ENCODE assay signal across 8 mouse cellular contexts in the genomic region with DNA sequence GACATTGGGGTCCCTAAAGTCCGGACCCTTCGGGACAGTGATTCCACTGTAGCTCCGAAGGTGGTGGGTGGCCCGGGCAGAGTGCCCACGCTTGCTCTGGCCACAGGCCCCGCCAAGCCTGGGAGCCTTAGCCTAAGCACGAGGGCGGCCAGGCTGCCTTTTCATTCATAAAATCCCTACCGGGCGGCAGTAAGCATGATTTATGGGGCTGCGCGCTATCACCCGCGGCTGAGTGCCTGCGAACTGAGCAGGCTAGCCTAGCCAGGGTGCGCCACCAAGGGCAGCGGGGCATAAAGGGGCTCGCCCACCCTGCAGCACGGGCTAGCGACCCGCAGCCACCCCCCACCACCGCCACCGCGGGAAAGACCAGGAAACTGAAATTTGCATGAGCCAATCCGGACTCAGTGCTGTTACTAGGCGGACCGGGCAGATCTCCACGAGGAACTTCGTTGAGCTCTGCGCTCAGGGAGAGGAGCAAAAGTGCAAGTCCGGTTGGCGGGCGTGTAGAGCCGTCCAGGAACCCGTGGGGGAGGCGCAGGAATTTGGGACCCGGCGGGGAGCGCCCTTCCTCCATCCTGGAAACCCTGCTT. TPM values are rescaled to one million over a fixed set of nuclear protein-coding genes. Genes with fewer than 3 reads are reported as not detected.
DNase-seq lines count a peak whose midpoint lies in the region; ATAC-seq and TF ChIP-seq lines count a peak whose summit lies in the region.

No protein-coding gene starts in this region.

- DNase-seq in B cell, adult 2 months, result peak; percentile 62 to 63
- peak; percentile 94 for DNase-seq in adrenal gland, postnatal 14 days
- DNase-seq in forebrain, embryonic 14.5 days (ENCODE audit: low spot score), result peak; percentile 92
- DNase-seq in heart, postnatal 0 days (ENCODE audit: low spot score), result peak; percentile 95
- peak; percentile 91 to 94 for DNase-seq in kidney, postnatal 36 days
- DNase-seq in ovary, postnatal 10 days (ENCODE audit: low spot score), result peak; percentile 66
- DNase-seq in thymus, postnatal 4 days, result peak; percentile 64

- no peak for TF ChIP-seq CTCF in heart, postnatal 0 days (IDR thresholded peaks at IDR 0.05; ENCODE audit: low read depth)

- H3K9ac ChIP-seq in forebrain, embryonic 14.5 days (ENCODE audit: low read length), result peak overlapping the region; percentile 54; the same call in 1 of the 2 replicates
- H3K9ac ChIP-seq in heart, postnatal 0 days (replicated peaks; ENCODE audit: low read depth, low read length), result peak overlapping the region; percentile 62
- H3K9ac ChIP-seq in lung, embryonic 16.5 days (ENCODE audit: low read length), result peak overlapping the region; percentile 82

- no peaks in the 10 kb centered on the region for H3K36me3 ChIP-seq in forebrain, embryonic 14.5 days (ENCODE audit: control insufficient read depth, insufficient read depth, low read length)
- peaks cover 8% of the 10 kb centered on the region for H3K36me3 ChIP-seq in heart, postnatal 0 days (replicated peaks; ENCODE audit: control insufficient read depth, insufficient read depth, low read length)
- H3K36me3 ChIP-seq in lung, embryonic 16.5 days (ENCODE audit: control insufficient read depth, insufficient read depth, low read length), result peaks cover 2% of the 10 kb centered on the region

- H3K27ac ChIP-seq in forebrain, embryonic 14.5 days (ENCODE audit: low read depth, low read length), result peak overlapping the region; percentile 81
- peak overlapping the region; percentile 88 for H3K27ac ChIP-seq in heart, postnatal 0 days (ENCODE audit: low read depth)
- peak overlapping the region; percentile 99 for H3K27ac ChIP-seq in lung, embryonic 16.5 days (ENCODE audit: low read length)

- TF ChIP-seq EP300 in heart, postnatal 0 days (IDR thresholded peaks at IDR 0.05; ENCODE audit: low read depth), result 0 out of 2 replicates have a peak, but pooled peaks have one; percentile 55

- ATAC-seq in forebrain, embryonic 14.5 days, result peak; percentile 53
- peak; percentile 82 for ATAC-seq in heart, postnatal 0 days (ENCODE audit: insufficient read depth, low read depth)
- ATAC-seq in lung, embryonic 16.5 days (ENCODE audit: low read depth), result peak; percentile 85

- peaks cover 31% of the 10 kb centered on the region for H3K27me3 ChIP-seq in forebrain, embryonic 14.5 days (replicated peaks; ENCODE audit: control insufficient read depth, insufficient read depth, low read length)
- no peaks in the 10 kb centered on the region for H3K27me3 ChIP-seq in heart, postnatal 0 days (ENCODE audit: control insufficient read depth, insufficient read depth, low read length)
- H3K27me3 ChIP-seq in lung, embryonic 16.5 days (ENCODE audit: control insufficient read depth, insufficient read depth, low read depth, low read length), result peaks cover 5% of the 10 kb centered on the region

- H3K4me2 ChIP-seq in forebrain, embryonic 14.5 days (ENCODE audit: low read length), result peak overlapping the region; percentile 98
- H3K4me2 ChIP-seq in heart, postnatal 0 days (ENCODE audit: low read depth, low read length), result peak overlapping the region; percentile 99
- H3K4me2 ChIP-seq in lung, embryonic 16.5 days (ENCODE audit: low read depth, low read length), result peak overlapping the region; percentile 93

- H3K4me1 ChIP-seq in forebrain, embryonic 14.5 days (ENCODE audit: control insufficient read depth, insufficient read depth, low read length), result peaks cover 26% of the 10 kb centered on the region
- peaks cover 30% of the 10 kb centered on the region for H3K4me1 ChIP-seq in heart, postnatal 0 days (ENCODE audit: control insufficient read depth, insufficient read depth)
- peaks cover 21% of the 10 kb centered on the region for H3K4me1 ChIP-seq in lung, embryonic 16.5 days (replicated peaks; ENCODE audit: control insufficient read depth, insufficient read depth, low read length)

- peak overlapping the region; percentile 58 for H3K4me3 ChIP-seq in forebrain, embryonic 14.5 days (ENCODE audit: low read depth, low read length)
- H3K4me3 ChIP-seq in heart, postnatal 0 days (ENCODE audit: low read depth, low read length), result peak overlapping the region; percentile 59
- H3K4me3 ChIP-seq in lung, embryonic 16.5 days (ENCODE audit: low read length), result peak overlapping the region; percentile 78

- WGBS in forebrain, embryonic 14.5 days, result under 1% methylated on average over 39 of the region's 39 CpGs
- WGBS in heart, postnatal 0 days, result under 1% methylated on average over 37 of the region's 39 CpGs
- WGBS in lung, embryonic 16.5 days, result under 1% methylated on average over 39 of the region's 39 CpGs

- no peaks in the 10 kb centered on the region for H3K9me3 ChIP-seq in forebrain, embryonic 14.5 days (replicated peaks; ENCODE audit: control insufficient read depth, low read length)
- H3K9me3 ChIP-seq in heart, postnatal 0 days (replicated peaks; ENCODE audit: control insufficient read depth, low read length), result no peaks in the 10 kb centered on the region
- no peaks in the 10 kb centered on the region for H3K9me3 ChIP-seq in lung, embryonic 16.5 days (ENCODE audit: control insufficient read depth, low read length)

RNA-seq across cellular contexts. Expression of a gene that starts 1.6 kb away (rescaled TPM):
- 95.5 and 104 TPM in 2 replicates for total RNA-seq in adrenal gland, postnatal 14 days (2021)
- polyA plus RNA-seq in forebrain, embryonic 14.5 days (2014; fragmentation: Nextera tagmentation; extraction: Ambion mirVana), result 60.8 and 70.3 TPM in 2 replicates
- 68.2 and 70.0 TPM in 2 replicates for total RNA-seq in heart, postnatal 0 days (2014; rRNA removed; ENCODE audit: low replicate concordance)
- polyA plus RNA-seq in heart, postnatal 0 days (2015; fragmentation: Nextera tagmentation; extraction: Ambion mirVana), result 58.9 and 61.7 TPM in 2 replicates
- 92.5 and 122 TPM in 2 replicates for polyA plus RNA-seq in lung, embryonic 16.5 days (2015; fragmentation: Nextera tagmentation; extraction: Ambion mirVana)

RNA-seq across cellular contexts. Expression of a gene that starts 26.4 kb away (rescaled TPM):
- 24.1 and 33.2 TPM in 2 replicates for total RNA-seq in adrenal gland, postnatal 14 days (2021)
- 26.7 and 27.8 TPM in 2 replicates for polyA plus RNA-seq in forebrain, embryonic 14.5 days (2014; fragmentation: Nextera tagmentation; extraction: Ambion mirVana)
- 5.5 and 15.5 TPM in 2 replicates for total RNA-seq in heart, postnatal 0 days (2014; rRNA removed; ENCODE audit: low replicate concordance)
- 13.6 and 17.6 TPM in 2 replicates for polyA plus RNA-seq in heart, postnatal 0 days (2015; fragmentation: Nextera tagmentation; extraction: Ambion mirVana)
- polyA plus RNA-seq in lung, embryonic 16.5 days (2015; fragmentation: Nextera tagmentation; extraction: Ambion mirVana), result 28.2 and 29.1 TPM in 2 replicates

RNA-seq across cellular contexts. Expression of a gene that starts 45.0 kb away (rescaled TPM):
- total RNA-seq in adrenal gland, postnatal 14 days (2021), result not detected in 2 replicates
- polyA plus RNA-seq in forebrain, embryonic 14.5 days (2014; fragmentation: Nextera tagmentation; extraction: Ambion mirVana), result 28.1 and 36.3 TPM in 2 replicates
- total RNA-seq in heart, postnatal 0 days (2014; rRNA removed; ENCODE audit: low replicate concordance), result not detected in 2 replicates
- polyA plus RNA-seq in heart, postnatal 0 days (2015; fragmentation: Nextera tagmentation; extraction: Ambion mirVana), result not detected in 2 replicates
- polyA plus RNA-seq in lung, embryonic 16.5 days (2015; fragmentation: Nextera tagmentation; extraction: Ambion mirVana), result not detected in 2 replicates

Comparison
In these comparisons a context has a peak if more than half of its experiments do, and no peak if none do; other contexts are left out.
1. Peak in every context shown above with its lines: DNase-seq, ATAC-seq, H3K4me3 ChIP-seq and H3K27ac ChIP-seq.
2. RNA of a gene that starts 45.0 kb away (polyA plus RNA-seq): 28.1 to 36.3 TPM in forebrain, embryonic 14.5 days; not detected in lung, embryonic 16.5 days and not detected in heart, postnatal 0 days; every median in the first group is over 10 times any median in the second.